Mouse (Mus musculus): Measurements from ENCODE around the gene Sesn1. TPM values are rescaled to one million over a fixed set of nuclear protein-coding genes. Genes with fewer than 3 reads are reported as not detected.

The Sesn1 gene
- polyA plus RNA-seq, 1 experiment: 55.4 TPM

- Histone ChIP-seq H3K4me3 (ENCODE audit: low read depth, low read length) (no peak overlapping the region), H3K27me3 (ENCODE audit: control insufficient read depth, insufficient read depth, low read length) (no peaks in the 10 kb centered on the region), H3K27ac (ENCODE audit: insufficient read depth, low read depth, low read length) (no peak overlapping the region), H3K36me3 (ENCODE audit: control insufficient read depth, insufficient read depth, low read length) (peaks cover 53% of the 10 kb centered on the region), H3K4me1 (ENCODE audit: control insufficient read depth, insufficient read depth, insufficient read length, low read length) (peaks cover 13% of the 10 kb centered on the region)
- TF ChIP-seq POLR2A (IDR thresholded peaks at IDR 0.05; ENCODE audit: low read depth, low read length) (no peak), CTCF (IDR thresholded peaks at IDR 0.05; ENCODE audit: extremely low read depth, insufficient read length, insufficient replicate concordance, low read depth, low read length) (no peak)
- 93% methylated on average over 11 of the region's 11 CpGs for WGBS
Measured at GRCm38 (mm10) chr10:41907473-41907872, 97.7 kb downstream of the Sesn1 start.

- H3K27me3 ChIP-seq (ENCODE audit: control insufficient read depth, insufficient read depth, low read length): no peaks in the 10 kb centered on the region
- H3K4me3 ChIP-seq (ENCODE audit: low read depth, low read length): no peak overlapping the region
- H3K27ac ChIP-seq (ENCODE audit: insufficient read depth, low read depth, low read length): no peak overlapping the region
- WGBS: 79% methylated on average over 4 of the region's 4 CpGs
- H3K4me1 ChIP-seq (ENCODE audit: control insufficient read depth, insufficient read depth, insufficient read length, low read length): peaks cover 15% of the 10 kb centered on the region
- TF ChIP-seq CTCF (IDR thresholded peaks at IDR 0.05; ENCODE audit: extremely low read depth, insufficient read length, insufficient replicate concordance, low read depth, low read length) (no peak), POLR2A (IDR thresholded peaks at IDR 0.05; ENCODE audit: low read depth, low read length) (no peak)
- H3K36me3 ChIP-seq (ENCODE audit: control insufficient read depth, insufficient read depth, low read length): peaks cover 49% of the 10 kb centered on the region
Measured at GRCm38 (mm10) chr10:41907950-41908349, 98.2 kb downstream of the Sesn1 start.

DNA sequence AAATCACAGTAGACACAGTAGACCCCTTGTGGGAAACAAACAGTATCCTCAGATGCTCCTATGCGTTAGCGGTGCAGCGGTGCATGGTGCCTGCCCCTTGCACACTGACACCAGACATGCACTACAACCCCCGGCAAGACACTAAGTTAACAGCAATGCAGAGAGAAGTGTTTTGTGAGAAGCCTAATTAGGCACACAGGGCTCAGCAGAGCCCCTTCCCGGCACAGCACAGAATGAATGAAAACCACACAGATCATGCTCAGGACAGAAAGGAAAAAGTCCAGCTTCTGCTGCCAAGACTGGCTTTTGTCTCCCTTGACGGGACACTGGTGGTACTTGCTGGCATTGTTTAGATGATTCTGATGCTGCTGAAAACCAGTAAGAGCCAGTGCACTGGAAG, 99.2 kb downstream of the Sesn1 start:
- TF ChIP-seq CTCF (IDR thresholded peaks at IDR 0.05; ENCODE audit: extremely low read depth, insufficient read length, insufficient replicate concordance, low read depth, low read length) (no peak), POLR2A (IDR thresholded peaks at IDR 0.05; ENCODE audit: low read depth, low read length) (no peak)
- H3K36me3 ChIP-seq (ENCODE audit: control insufficient read depth, insufficient read depth, low read length): peaks cover 41% of the 10 kb centered on the region
- H3K27me3 ChIP-seq (ENCODE audit: control insufficient read depth, insufficient read depth, low read length): no peaks in the 10 kb centered on the region
- peaks cover 15% of the 10 kb centered on the region for H3K4me1 ChIP-seq (ENCODE audit: control insufficient read depth, insufficient read depth, insufficient read length, low read length)
- H3K27ac ChIP-seq (ENCODE audit: insufficient read depth, low read depth, low read length): no peak overlapping the region
- no peak overlapping the region for H3K4me3 ChIP-seq (ENCODE audit: low read depth, low read length)
- WGBS: 89% methylated on average over 6 of the region's 6 CpGs

DNA sequence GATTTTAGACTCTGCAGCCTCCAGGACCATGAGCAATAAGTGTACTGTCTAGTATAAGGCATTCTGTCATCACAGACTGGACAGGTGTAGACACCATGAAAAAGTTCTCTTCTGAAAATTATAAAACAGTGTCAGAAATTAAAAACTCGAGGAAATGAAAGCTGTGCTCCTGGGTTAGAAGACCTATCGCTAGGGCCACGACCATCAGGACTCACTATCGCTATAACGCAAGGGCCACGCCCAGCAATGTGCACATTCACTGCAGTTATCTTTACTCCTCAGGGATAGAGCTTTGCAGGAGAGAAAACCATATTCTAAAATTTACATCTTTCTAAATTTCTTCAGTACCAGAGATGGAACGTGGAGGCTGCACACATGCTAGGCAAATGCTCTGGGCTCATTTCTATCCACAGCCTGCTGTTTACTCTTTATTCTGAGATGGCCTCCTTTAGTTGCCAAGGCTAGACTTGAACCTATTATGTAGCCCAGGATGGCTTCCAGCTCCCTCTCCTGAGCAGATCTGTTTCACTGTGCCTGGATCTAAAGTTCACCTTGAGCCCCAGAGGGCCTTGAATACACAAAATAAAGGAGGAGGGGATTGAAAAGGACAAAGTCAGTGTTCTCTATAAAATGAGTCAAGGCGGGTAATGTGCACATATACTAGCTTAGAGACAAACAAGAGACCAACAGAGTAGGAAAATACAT, 102.7 kb downstream of the Sesn1 start:
- no peak for TF ChIP-seq POLR2A (IDR thresholded peaks at IDR 0.05; ENCODE audit: low read depth, low read length)
- TF ChIP-seq CTCF (IDR thresholded peaks at IDR 0.05; ENCODE audit: extremely low read depth, insufficient read length, insufficient replicate concordance, low read depth, low read length): no peak
- Histone ChIP-seq H3K27me3 (ENCODE audit: control insufficient read depth, insufficient read depth, low read length) (no peaks in the 10 kb centered on the region), H3K27ac (ENCODE audit: insufficient read depth, low read depth, low read length) (no peak overlapping the region), H3K4me3 (ENCODE audit: low read depth, low read length) (no peak overlapping the region), H3K36me3 (ENCODE audit: control insufficient read depth, insufficient read depth, low read length) (peaks cover 12% of the 10 kb centered on the region), H3K4me1 (ENCODE audit: control insufficient read depth, insufficient read depth, insufficient read length, low read length) (peaks cover 15% of the 10 kb centered on the region)
- WGBS: 57% methylated on average over 8 of the region's 8 CpGs

- Histone ChIP-seq H3K4me3 (ENCODE audit: low read depth, low read length) (no peak overlapping the region), H3K27ac (ENCODE audit: insufficient read depth, low read depth, low read length) (no peak overlapping the region), H3K27me3 (ENCODE audit: control insufficient read depth, insufficient read depth, low read length) (no peaks in the 10 kb centered on the region), H3K4me1 (ENCODE audit: control insufficient read depth, insufficient read depth, insufficient read length, low read length) (peaks cover 18% of the 10 kb centered on the region), H3K36me3 (ENCODE audit: control insufficient read depth, insufficient read depth, low read length) (no peaks in the 10 kb centered on the region)
- WGBS: 93% methylated on average over 14 of the region's 14 CpGs
- TF ChIP-seq CTCF (IDR thresholded peaks at IDR 0.05; ENCODE audit: extremely low read depth, insufficient read length, insufficient replicate concordance, low read depth, low read length): no peak
Measured at GRCm38 (mm10) chr10:41926726-41927125, 117.0 kb downstream of the Sesn1 start.

GRCm38 (mm10) chr10:41930966-41931365, 121.2 kb downstream of the Sesn1 start:
- Histone ChIP-seq H3K27me3 (ENCODE audit: control insufficient read depth, insufficient read depth, low read length) (no peaks in the 10 kb centered on the region), H3K4me3 (ENCODE audit: low read depth, low read length) (no peak overlapping the region), H3K36me3 (ENCODE audit: control insufficient read depth, insufficient read depth, low read length) (no peaks in the 10 kb centered on the region), H3K27ac (ENCODE audit: insufficient read depth, low read depth, low read length) (no peak overlapping the region), H3K4me1 (ENCODE audit: control insufficient read depth, insufficient read depth, insufficient read length, low read length) (peaks cover 36% of the 10 kb centered on the region)
- TF ChIP-seq CTCF (IDR thresholded peaks at IDR 0.05; ENCODE audit: extremely low read depth, insufficient read length, insufficient replicate concordance, low read depth, low read length) (no peak), POLR2A (IDR thresholded peaks at IDR 0.05; ENCODE audit: low read depth, low read length) (no peak)
- 69% methylated on average over 4 of the region's 4 CpGs for WGBS

- H3K4me3 ChIP-seq (ENCODE audit: low read depth, low read length): no peak overlapping the region
- no peaks in the 10 kb centered on the region for H3K36me3 ChIP-seq (ENCODE audit: control insufficient read depth, insufficient read depth, low read length)
- no peak for TF ChIP-seq POLR2A (IDR thresholded peaks at IDR 0.05; ENCODE audit: low read depth, low read length)
- no peak for TF ChIP-seq CTCF (IDR thresholded peaks at IDR 0.05; ENCODE audit: extremely low read depth, insufficient read length, insufficient replicate concordance, low read depth, low read length)
- H3K27me3 ChIP-seq (ENCODE audit: control insufficient read depth, insufficient read depth, low read length): no peaks in the 10 kb centered on the region
- no peak overlapping the region for H3K27ac ChIP-seq (ENCODE audit: insufficient read depth, low read depth, low read length)
- peaks cover 39% of the 10 kb centered on the region for H3K4me1 ChIP-seq (ENCODE audit: control insufficient read depth, insufficient read depth, insufficient read length, low read length)
- WGBS: 92% methylated on average over 12 of the region's 12 CpGs
Measured at GRCm38 (mm10) chr10:41931962-41932361, 122.2 kb downstream of the Sesn1 start.

All from small intestine, adult 2 months (tissue).